Mouse (Mus musculus) G1E (cell line): Measurements from ENCODE around the gene Arhgap35. TPM values are rescaled to one million over a fixed set of nuclear protein-coding genes. Genes with fewer than 3 reads are reported as not detected.
A peak's percentile ranks its signal among the peaks of the same experiment; 100 is the strongest.

Experiments used
- ATAC-seq: 2 replicates; pipeline ENCODE4 v1.8.0; 2016; ENCODE audit warnings: mild to moderate bottlenecking; ENCODE audit not compliant: insufficient number of reproducible peaks, poor library complexity, low FRiP score, severe bottlenecking; ENCODE audit errors: extremely low read depth
- DNase-seq: peaks from one replicate; pipeline ENCODE4 v3.0.0; 2012; ENCODE audit warnings: low spot score
- H3K27me3 ChIP-seq: 2 replicates; pipeline ENCODE4 v1.6.1; 2012; ENCODE audit warnings: mild to moderate bottlenecking, low read length, inconsistent platforms; ENCODE audit not compliant: insufficient read depth
- H3K36me3 ChIP-seq: replicated peaks from 2 replicates; pipeline ENCODE3; 2012; ENCODE audit warnings: mild to moderate bottlenecking, inconsistent platforms
- H3K4me1 ChIP-seq: 2 replicates; pipeline ENCODE4 v1.6.1; 2012; ENCODE audit warnings: low read depth, low read length, inconsistent platforms, mixed read lengths; ENCODE audit not compliant: insufficient read depth
- H3K4me3 ChIP-seq: 2 replicates; pipeline ENCODE4 v1.5.1; 2012; ENCODE audit warnings: low read depth, mild to moderate bottlenecking, inconsistent platforms, low read length, moderate library complexity, mixed read lengths
- H3K9me3 ChIP-seq: replicated peaks from 2 replicates; pipeline ENCODE4 v1.6.1; 2012; ENCODE audit warnings: inconsistent platforms
- CTCF ChIP-seq: IDR thresholded peaks from 2 replicates; pipeline ENCODE4 v1.5.1; 2012; ENCODE audit warnings: low read depth, low read length, inconsistent platforms, mixed read lengths
- GATA1 ChIP-seq: IDR thresholded peaks from 2 replicates; pipeline ENCODE4 v1.6.1; 2012; ENCODE audit warnings: borderline replicate concordance, low read length, inconsistent platforms, mixed read lengths
- GATA2 ChIP-seq: IDR thresholded peaks from 2 replicates; pipeline ENCODE4 v1.6.1; 2012; ENCODE audit warnings: low read depth, low read length, inconsistent platforms, borderline replicate concordance
- POLR2AphosphoS5 ChIP-seq: IDR thresholded peaks from 2 replicates; pipeline ENCODE4 v1.6.1; 2012; ENCODE audit warnings: low read depth, low read length, inconsistent platforms; ENCODE audit not compliant: insufficient replicate concordance
- TAL1 ChIP-seq: conservative IDR thresholded peaks from 2 replicates; pipeline ENCODE4 v1.6.1; 2012; ENCODE audit warnings: low read depth, low read length, inconsistent platforms, mixed read lengths
- polyA plus RNA-seq: library from polyadenylated mRNA; stranded (reverse); fragments of >175 nt; gene quantifications from 2 replicates; pipeline ENCODE4 v1.2.3, GENCODE M21; 2012
- total RNA-seq, 2 experiments: library from RNA; stranded (forward) in 1 of 2; stranded (reverse) in 1 of 2; fragments of 200-1000 nt in 1 of 2; fragments of >200 nt in 1 of 2; fragmentation: Nextera tagmentation in 1 of 2; gene quantifications; 2 replicates each; pipeline ENCODE4 v1.2.3; 2014 to 2017

Arhgap35 gene
- total and polyA plus RNA-seq, 3 experiments: 3.5 to 14.4 (median 8.0) TPM

DNA sequence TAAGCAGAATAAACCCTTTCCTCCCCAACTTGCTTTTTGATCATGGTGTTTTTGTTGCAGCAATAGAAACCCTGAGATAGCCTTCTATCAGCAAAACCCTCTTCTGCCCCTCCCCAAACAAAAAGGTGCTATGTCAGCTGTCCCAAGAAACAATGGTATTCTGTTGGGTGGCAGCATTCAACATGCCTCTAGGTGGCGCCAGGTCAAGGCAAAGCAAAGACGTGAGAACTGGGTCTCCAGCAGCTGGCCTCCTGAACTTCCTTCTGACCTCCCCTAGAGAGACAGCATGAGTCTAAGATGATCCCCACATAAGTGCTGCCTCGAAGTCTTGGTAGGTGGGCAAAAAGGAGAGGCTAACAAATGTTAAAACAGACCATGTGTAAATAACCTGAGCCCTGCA, 107.5 kb downstream of the Arhgap35 start:
- ATAC-seq (no peak; the same call in 1 of the 2 replicates), DNase-seq (peak; percentile 28)
- H3K36me3 ChIP-seq: peaks cover 65% of the 10 kb centered on the region
- no peak overlapping the region for H3K4me3 ChIP-seq
- no peaks in the 10 kb centered on the region for H3K27me3 ChIP-seq
- no peaks in the 10 kb centered on the region for H3K9me3 ChIP-seq
- H3K4me1 ChIP-seq: 0 out of 2 replicates have a peak, but pooled peaks cover 4% of the 10 kb centered on the region
- TF ChIP-seq GATA1 (no peak), TAL1 (no peak), POLR2AphosphoS5 (no peak), CTCF (peak; percentile 56), GATA2 (no peak)

GRCm38 (mm10) chr7:16505226-16505593, 109.6 kb downstream of the Arhgap35 start:
- DNase-seq: no peak
- ATAC-seq: no peak
- Histone ChIP-seq H3K27me3 (no peaks in the 10 kb centered on the region), H3K36me3 (peaks cover 66% of the 10 kb centered on the region), H3K9me3 (no peaks in the 10 kb centered on the region), H3K4me3 (no peak overlapping the region), H3K4me1 (0 out of 2 replicates have a peak, but pooled peaks cover 4% of the 10 kb centered on the region)
- TF ChIP-seq GATA2 (no peak), GATA1 (no peak), CTCF (no peak), TAL1 (no peak), POLR2AphosphoS5 (no peak)

- no peak for ATAC-seq
- Histone ChIP-seq H3K36me3 (peaks cover 71% of the 10 kb centered on the region), H3K4me3 (no peak overlapping the region), H3K9me3 (no peaks in the 10 kb centered on the region), H3K27me3 (no peaks in the 10 kb centered on the region), H3K4me1 (0 out of 2 replicates have a peak, but pooled peaks cover 4% of the 10 kb centered on the region)
- TF ChIP-seq GATA1: no peak
- no peak for TF ChIP-seq GATA2
- no peak for TF ChIP-seq CTCF
- TF ChIP-seq POLR2AphosphoS5: no peak
- no peak for TF ChIP-seq TAL1
- no peak for DNase-seq
Observed at GRCm38 (mm10) chr7:16504573-16505225, 110.1 kb downstream of the Arhgap35 start.

GRCm38 (mm10) chr7:16501571-16501970, 113.2 kb downstream of the Arhgap35 start:
- Histone ChIP-seq H3K36me3 (peaks cover 81% of the 10 kb centered on the region), H3K27me3 (no peaks in the 10 kb centered on the region; the same call in 1 of the 2 replicates), H3K4me1 (no peaks in the 10 kb centered on the region), H3K4me3 (no peak overlapping the region), H3K9me3 (no peaks in the 10 kb centered on the region)
- TF ChIP-seq TAL1 (no peak), POLR2AphosphoS5 (no peak), GATA2 (no peak), CTCF (no peak), GATA1 (no peak)
- no peak for DNase-seq
- no peak for ATAC-seq

- H3K4me1 ChIP-seq: no peaks in the 10 kb centered on the region
- no peaks in the 10 kb centered on the region for H3K9me3 ChIP-seq
- H3K36me3 ChIP-seq: peaks cover 80% of the 10 kb centered on the region
- ATAC-seq: no peak
- TF ChIP-seq GATA1 (no peak), POLR2AphosphoS5 (no peak), CTCF (no peak), TAL1 (no peak), GATA2 (no peak)
- H3K4me3 ChIP-seq: no peak overlapping the region
- no peaks in the 10 kb centered on the region; the same call in 1 of the 2 replicates for H3K27me3 ChIP-seq
- no peak for DNase-seq
Observed at GRCm38 (mm10) chr7:16499671-16500104, 115.1 kb downstream of the Arhgap35 start.

DNA sequence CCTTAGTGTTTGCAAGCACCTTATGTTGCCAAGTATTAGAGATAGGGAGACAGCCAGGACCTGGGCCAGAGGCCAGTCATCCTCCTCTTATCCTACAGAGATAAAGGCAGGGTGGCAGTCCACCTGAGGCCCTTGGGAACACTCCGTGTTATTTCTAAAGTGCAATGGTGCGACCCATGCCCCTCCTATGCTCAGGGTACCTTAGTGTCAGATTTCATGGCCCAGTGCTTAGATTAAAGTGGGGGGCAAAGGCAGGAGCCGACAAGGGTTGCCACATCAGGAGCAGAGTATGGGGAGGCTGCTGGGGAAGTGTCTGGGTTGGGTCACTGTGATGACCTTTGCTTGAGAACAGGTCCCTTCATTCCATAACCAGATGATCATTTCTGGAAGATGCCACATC, 118.5 kb downstream of the Arhgap35 start:
- Histone ChIP-seq H3K4me1 (no peaks in the 10 kb centered on the region), H3K4me3 (no peak overlapping the region), H3K27me3 (no peaks in the 10 kb centered on the region; the same call in 1 of the 2 replicates), H3K36me3 (peaks cover 53% of the 10 kb centered on the region), H3K9me3 (no peaks in the 10 kb centered on the region)
- DNase-seq: no peak
- ATAC-seq: no peak
- TF ChIP-seq GATA1 (no peak), CTCF (no peak), POLR2AphosphoS5 (no peak), TAL1 (no peak), GATA2 (no peak)
